Mouse (Mus musculus) cortical plate, adult 2 months (tissue): ENCODE measurements around the gene Gm45140. TPM values are rescaled to one million over a fixed set of nuclear protein-coding genes. Genes with fewer than 3 reads are reported as not detected.

ENCODE experiments used
- H3K27ac ChIP-seq: fragments of 200-500 bp; 2 replicates; pipeline ENCODE4 v1.5.1; 2012; ENCODE audit warnings: low read length, control low read depth, inconsistent platforms; ENCODE audit not compliant: insufficient read depth
- H3K4me1 ChIP-seq: fragments of 200-500 bp; 2 replicates; pipeline ENCODE4 v1.6.1; 2011; ENCODE audit warnings: low read length; ENCODE audit not compliant: control insufficient read depth, insufficient read depth
- H3K4me3 ChIP-seq: fragments of 200-500 bp; 2 replicates; pipeline ENCODE4 v1.5.1; 2011; ENCODE audit warnings: mild to moderate bottlenecking, low read length, control low read depth; ENCODE audit not compliant: insufficient read depth
- CTCF ChIP-seq: fragments of 200-500 bp; IDR thresholded peaks from 2 replicates; pipeline ENCODE4 v1.5.1; 2011; ENCODE audit warnings: mild to moderate bottlenecking, control low read depth, low read length; ENCODE audit not compliant: insufficient read depth; ENCODE audit errors: extremely low read depth
- POLR2A ChIP-seq: fragments of 200-500 bp; IDR thresholded peaks from 2 replicates; pipeline ENCODE4 v1.6.1; 2011; ENCODE audit warnings: mild to moderate bottlenecking, low read length, control low read depth; ENCODE audit not compliant: insufficient read depth; ENCODE audit errors: extremely low read depth
- polyA plus RNA-seq: library from polyadenylated mRNA; depleted of rRNA; stranded (reverse); fragments of >200 nt; gene quantifications from 2 replicates; pipeline ENCODE4 v1.2.3, GENCODE M21; 2012

Gene Gm45140
- polyA plus RNA-seq, 1 experiment, result 4.3 TPM

- TF ChIP-seq POLR2A, result peak; percentile 59
- TF ChIP-seq CTCF, result no peak
- Histone ChIP-seq H3K4me3 (peak within 1 kb of the TSS; percentile 70), H3K4me1 (peaks cover 6% of the 10 kb centered on the region; the same call in 1 of the 2 replicates), H3K27ac (peak within 1 kb of the TSS; percentile 63)
Observed at GRCm38 (mm10) chr6:87811675-87812338, 23.8 kb downstream of the Gm45140 start, which contains the start of gene Rab43. Rab43 (minus strand) TSS chr6:87812164.

- Histone ChIP-seq H3K4me1 (peaks cover 6% of the 10 kb centered on the region; the same call in 1 of the 2 replicates), H3K27ac (peak overlapping the region; percentile 63), H3K4me3 (peak overlapping the region; percentile 70)
- no peak for TF ChIP-seq CTCF
- TF ChIP-seq POLR2A, result no peak
Observed at GRCm38 (mm10) chr6:87810713-87811669, 24.6 kb downstream of the Gm45140 start.

- peak overlapping the region; percentile 70; the same call in 1 of the 2 replicates for H3K4me3 ChIP-seq
- H3K4me1 ChIP-seq, result peaks cover 6% of the 10 kb centered on the region; the same call in 1 of the 2 replicates
- no peak overlapping the region for H3K27ac ChIP-seq
- TF ChIP-seq CTCF (no peak), POLR2A (no peak)
Observed at GRCm38 (mm10) chr6:87810311-87810710, 25.3 kb downstream of the Gm45140 start.

GRCm38 (mm10) chr6:87809651-87810161 lies 25.9 kb downstream of the Gm45140 start:
- no peak overlapping the region; the same call in 1 of the 2 replicates for H3K4me3 ChIP-seq
- H3K27ac ChIP-seq, result no peak overlapping the region
- no peak for TF ChIP-seq CTCF
- peaks cover 6% of the 10 kb centered on the region; the same call in 1 of the 2 replicates for H3K4me1 ChIP-seq

GRCm38 (mm10) chr6:87809144-87809543 lies 26.5 kb downstream of the Gm45140 start:
- H3K4me1 ChIP-seq, result peaks cover 6% of the 10 kb centered on the region; the same call in 1 of the 2 replicates
- no peak overlapping the region for H3K4me3 ChIP-seq

GRCm38 (mm10) chr6:87808521-87808920 lies 27.1 kb downstream of the Gm45140 start:
- Histone ChIP-seq H3K27ac (no peak overlapping the region), H3K4me1 (peaks cover 6% of the 10 kb centered on the region; the same call in 1 of the 2 replicates), H3K4me3 (no peak overlapping the region)
- TF ChIP-seq POLR2A, result no peak
- no peak for TF ChIP-seq CTCF

More at GRCm38 (mm10) chr6:87809144-87809543, 26.5 kb downstream of the Gm45140 start:
- TF ChIP-seq POLR2A, result no peak
- no peak for TF ChIP-seq CTCF
- no peak overlapping the region for H3K27ac ChIP-seq

- peaks cover 6% of the 10 kb centered on the region; the same call in 1 of the 2 replicates for H3K4me1 ChIP-seq
- H3K4me3 ChIP-seq, result no peak overlapping the region
- TF ChIP-seq POLR2A (no peak), CTCF (no peak)
- H3K27ac ChIP-seq, result no peak overlapping the region
Observed at GRCm38 (mm10) chr6:87807735-87808440, 27.7 kb downstream of the Gm45140 start.

GRCm38 (mm10) chr6:87806857-87807256 lies 28.7 kb downstream of the Gm45140 start:
- Histone ChIP-seq H3K27ac (no peak overlapping the region), H3K4me3 (no peak overlapping the region), H3K4me1 (peaks cover 6% of the 10 kb centered on the region; the same call in 1 of the 2 replicates)
- no peak for TF ChIP-seq POLR2A
- no peak for TF ChIP-seq CTCF

GRCm38 (mm10) chr6:87806028-87806427 lies 29.6 kb downstream of the Gm45140 start:
- TF ChIP-seq CTCF (no peak), POLR2A (no peak)
- Histone ChIP-seq H3K4me3 (no peak overlapping the region), H3K27ac (no peak overlapping the region), H3K4me1 (peaks cover 6% of the 10 kb centered on the region; the same call in 1 of the 2 replicates)
